Mouse (Mus musculus) layer of hippocampus, postnatal 36 days (tissue): ENCODE results near the gene Coa3. TPM values are rescaled to one million over a fixed set of nuclear protein-coding genes. Genes with fewer than 3 reads are reported as not detected.

Experiments used
- total RNA-seq, 2 experiments: library from RNA; stranded (reverse); gene quantifications; 2 replicates each; pipeline ENCODE4 v1.2.3; 2021

The Coa3 gene
- total RNA-seq, 2 experiments from 2014 or later, result 96.7 to 113 TPM

Other genes with a start within 250 kb of the Coa3 start
- gene Naglu, start 209.1 kb downstream of the Coa3 start, total RNA-seq, result 1 to 10 TPM; 7.2 to 9.1 TPM
- 1 to 10 TPM in 1 of 2 experiments, under 1 TPM in 1; 0.67 to 1.7 TPM for gene Hsd17b1, start 200.7 kb downstream of the Coa3 start, total RNA-seq
- 10 to 100 TPM; 27.0 to 28.0 TPM for gene Coasy, start 196.5 kb downstream of the Coa3 start, total RNA-seq
- 10 to 100 TPM; 42.1 to 53.7 TPM for gene Mlx, start 191.8 kb downstream of the Coa3 start, total RNA-seq
- 1 to 10 TPM; 3.6 to 3.9 TPM for gene Psmc3ip, start 183.7 kb downstream of the Coa3 start, total RNA-seq
- 10 to 100 TPM; 58.7 to 61.1 TPM for gene Retreg3, start 159.2 kb downstream of the Coa3 start, total RNA-seq
- 10 to 100 TPM; 39.7 to 41.8 TPM for gene Tubg1, start 159.2 kb downstream of the Coa3 start, total RNA-seq
- 10 to 100 TPM; 39.9 to 40.7 TPM for gene Tubg2, start 123.2 kb downstream of the Coa3 start, total RNA-seq
- 100 to 1,000 TPM; 168 to 169 TPM for gene Cntnap1, start 108.6 kb downstream of the Coa3 start, total RNA-seq
- gene Plekhh3, start 107.8 kb downstream of the Coa3 start, total RNA-seq, result 10 to 100 TPM; 12.5 to 14.8 TPM
- gene Ccr10, start 103.7 kb downstream of the Coa3 start, total RNA-seq, result not detected
- gene Ezh1, start 52.7 kb downstream of the Coa3 start, total RNA-seq, result 10 to 100 TPM; 65.9 to 77.2 TPM
- 10 to 100 TPM; 63.7 to 68.0 TPM for gene Ramp2, start 33.1 kb downstream of the Coa3 start, total RNA-seq
- gene Vps25, start 25.4 kb downstream of the Coa3 start, total RNA-seq, result 10 to 100 TPM; 63.0 to 66.0 TPM
- gene Wnk4, start 18.5 kb downstream of the Coa3 start, total RNA-seq, result 1 to 10 TPM; 6.4 to 8.3 TPM
- gene Cntd1, start 102 bp downstream of the Coa3 start, total RNA-seq, result under 1 TPM; 0.58 to 0.67 TPM
- gene Becn1, start 23.2 kb upstream of the Coa3 start, total RNA-seq, result 100 to 1,000 TPM; 217 to 238 TPM
- gene Psme3, start 37.1 kb upstream of the Coa3 start, total RNA-seq, result 100 to 1,000 TPM; 121 to 122 TPM
- 1 to 10 TPM; 8.4 to 9.7 TPM for gene Aoc2, start 45.9 kb upstream of the Coa3 start, total RNA-seq
- gene Aoc3, start 51.5 kb upstream of the Coa3 start, total RNA-seq, result 1 to 10 TPM in 1 of 2 experiments, under 1 TPM in 1; 0.62 to 1.4 TPM
- gene G6pc, start 88.4 kb upstream of the Coa3 start, total RNA-seq, result not detected
- gene Aarsd1, start 138.5 kb upstream of the Coa3 start, total RNA-seq, result 10 to 100 TPM; 41.4 to 43.7 TPM
- gene Gm27029, start 145.7 kb upstream of the Coa3 start, total RNA-seq, result 1 to 10 TPM; 7.1 to 8.8 TPM
- 10 to 100 TPM; 34.8 to 36.3 TPM for gene Rundc1, start 146.0 kb upstream of the Coa3 start, total RNA-seq
- 1 to 10 TPM; 1.7 to 2.0 TPM for gene Ptges3l, start 146.2 kb upstream of the Coa3 start, total RNA-seq
- gene Rpl27, start 163.2 kb upstream of the Coa3 start, total RNA-seq, result 10 to 100 TPM; 28.5 to 39.7 TPM
- 1 to 10 TPM; 2.5 to 3.1 TPM for gene Ifi35, start 169.3 kb upstream of the Coa3 start, total RNA-seq
- 100 to 1,000 TPM; 123 TPM for gene Rnd2, start 185.9 kb upstream of the Coa3 start, total RNA-seq
- gene Vat1, start 187.1 kb upstream of the Coa3 start, total RNA-seq, result 10 to 100 TPM; 28.0 to 28.2 TPM